Mouse (Mus musculus): ENCODE measurements around the gene Abhd16a. TPM values are rescaled to one million over a fixed set of nuclear protein-coding genes. Genes with fewer than 3 reads are reported as not detected.

Gene Abhd16a
- polyA plus RNA-seq, 1 experiment, result 211 TPM

- no peak for TF ChIP-seq FLI1 (IDR thresholded peaks at IDR 0.05; ENCODE audit: low read length)
- no peak for TF ChIP-seq GATA1 (IDR thresholded peaks at IDR 0.05; ENCODE audit: borderline replicate concordance, low read length)
- Histone ChIP-seq H3K36me3 (replicated peaks; ENCODE audit: low read length) (peaks cover 50% of the 10 kb centered on the region), H3K4me3 (replicated peaks) (peak overlapping the region; percentile 93), H3K4me1 (peaks cover 87% of the 10 kb centered on the region), H3K9me3 (no peaks in the 10 kb centered on the region), H3K27me3 (replicated peaks) (no peaks in the 10 kb centered on the region)
Measured at GRCm38 (mm10) chr17:35083929-35084497, 5.0 kb upstream of the Abhd16a start.

DNA sequence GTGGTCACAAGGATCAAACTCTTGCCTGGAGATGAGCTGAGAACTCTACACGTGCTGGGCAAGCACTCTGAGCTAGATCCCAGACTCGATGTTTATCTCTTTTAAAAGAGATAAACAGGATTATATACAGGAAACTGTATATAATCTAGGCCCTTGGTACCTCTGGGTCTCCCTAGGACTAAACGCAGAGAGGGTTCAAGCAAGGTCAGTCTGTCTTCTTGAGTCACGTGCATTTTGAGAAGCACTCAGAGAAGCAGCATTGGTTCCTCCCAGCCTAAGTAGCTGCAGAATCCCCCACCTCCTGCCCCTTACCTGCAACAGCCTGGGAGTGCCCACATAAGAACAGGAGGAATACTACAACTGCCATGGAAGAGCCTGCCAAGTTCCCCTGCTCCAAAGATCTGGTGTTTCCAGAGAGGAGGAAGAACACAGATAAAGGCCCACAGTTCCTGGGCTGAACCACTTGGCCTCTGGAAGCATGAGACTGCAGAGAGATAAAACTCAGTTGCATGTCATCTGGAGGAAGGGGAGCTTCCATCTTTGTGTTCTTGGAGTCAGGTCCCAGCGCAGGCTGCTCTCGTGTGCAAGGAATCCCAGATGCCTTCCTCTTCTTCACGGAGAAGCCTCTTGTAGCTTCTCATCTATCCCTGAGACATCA lies 3.7 kb upstream of the Abhd16a start, which contains the start of gene Ly6g6f:
Ly6g6f (minus strand) TSS at position 403 of the 658 bp plus-strand sequence.
- TF ChIP-seq GATA1 (IDR thresholded peaks at IDR 0.05; ENCODE audit: borderline replicate concordance, low read length) (0 out of 3 replicates have a peak, but pooled peaks have one; percentile 10), FLI1 (IDR thresholded peaks at IDR 0.05; ENCODE audit: low read length) (no peak)
- Histone ChIP-seq H3K4me1 (peaks cover 78% of the 10 kb centered on the region), H3K27me3 (replicated peaks) (no peaks in the 10 kb centered on the region), H3K4me3 (replicated peaks) (peak within 1 kb of the TSS; percentile 93), H3K9me3 (no peaks in the 10 kb centered on the region), H3K36me3 (replicated peaks; ENCODE audit: low read length) (peaks cover 39% of the 10 kb centered on the region)

- H3K27me3 ChIP-seq (replicated peaks), result no peaks in the 10 kb centered on the region
- H3K36me3 ChIP-seq (replicated peaks; ENCODE audit: low read length), result peaks cover 41% of the 10 kb centered on the region
- H3K9me3 ChIP-seq, result no peaks in the 10 kb centered on the region
- TF ChIP-seq GATA1 (IDR thresholded peaks at IDR 0.05; ENCODE audit: borderline replicate concordance, low read length) (no peak), FLI1 (IDR thresholded peaks at IDR 0.05; ENCODE audit: low read length) (no peak)
- no peak overlapping the region for H3K4me3 ChIP-seq (replicated peaks)
- peaks cover 78% of the 10 kb centered on the region for H3K4me1 ChIP-seq
Measured at GRCm38 (mm10) chr17:35088151-35088550, 912 bp upstream of the Abhd16a start.

GRCm38 (mm10) chr17:35090166-35090932 lies 1.3 kb downstream of the Abhd16a start:
- Histone ChIP-seq H3K27me3 (replicated peaks) (no peaks in the 10 kb centered on the region), H3K36me3 (replicated peaks; ENCODE audit: low read length) (peaks cover 50% of the 10 kb centered on the region), H3K4me3 (replicated peaks) (peak overlapping the region; percentile 96), H3K4me1 (peaks cover 64% of the 10 kb centered on the region), H3K9me3 (no peaks in the 10 kb centered on the region)
- no peak for TF ChIP-seq GATA1 (IDR thresholded peaks at IDR 0.05; ENCODE audit: borderline replicate concordance, low read length)

GRCm38 (mm10) chr17:35092403-35093198 lies 3.5 kb downstream of the Abhd16a start:
- peaks cover 73% of the 10 kb centered on the region for H3K36me3 ChIP-seq (replicated peaks; ENCODE audit: low read length)
- H3K4me3 ChIP-seq (replicated peaks), result no peak overlapping the region
- H3K27me3 ChIP-seq (replicated peaks), result no peaks in the 10 kb centered on the region
- no peak for TF ChIP-seq FLI1 (IDR thresholded peaks at IDR 0.05; ENCODE audit: low read length)
- no peak for TF ChIP-seq GATA1 (IDR thresholded peaks at IDR 0.05; ENCODE audit: borderline replicate concordance, low read length)
- no peaks in the 10 kb centered on the region for H3K9me3 ChIP-seq
- peaks cover 58% of the 10 kb centered on the region for H3K4me1 ChIP-seq

DNA sequence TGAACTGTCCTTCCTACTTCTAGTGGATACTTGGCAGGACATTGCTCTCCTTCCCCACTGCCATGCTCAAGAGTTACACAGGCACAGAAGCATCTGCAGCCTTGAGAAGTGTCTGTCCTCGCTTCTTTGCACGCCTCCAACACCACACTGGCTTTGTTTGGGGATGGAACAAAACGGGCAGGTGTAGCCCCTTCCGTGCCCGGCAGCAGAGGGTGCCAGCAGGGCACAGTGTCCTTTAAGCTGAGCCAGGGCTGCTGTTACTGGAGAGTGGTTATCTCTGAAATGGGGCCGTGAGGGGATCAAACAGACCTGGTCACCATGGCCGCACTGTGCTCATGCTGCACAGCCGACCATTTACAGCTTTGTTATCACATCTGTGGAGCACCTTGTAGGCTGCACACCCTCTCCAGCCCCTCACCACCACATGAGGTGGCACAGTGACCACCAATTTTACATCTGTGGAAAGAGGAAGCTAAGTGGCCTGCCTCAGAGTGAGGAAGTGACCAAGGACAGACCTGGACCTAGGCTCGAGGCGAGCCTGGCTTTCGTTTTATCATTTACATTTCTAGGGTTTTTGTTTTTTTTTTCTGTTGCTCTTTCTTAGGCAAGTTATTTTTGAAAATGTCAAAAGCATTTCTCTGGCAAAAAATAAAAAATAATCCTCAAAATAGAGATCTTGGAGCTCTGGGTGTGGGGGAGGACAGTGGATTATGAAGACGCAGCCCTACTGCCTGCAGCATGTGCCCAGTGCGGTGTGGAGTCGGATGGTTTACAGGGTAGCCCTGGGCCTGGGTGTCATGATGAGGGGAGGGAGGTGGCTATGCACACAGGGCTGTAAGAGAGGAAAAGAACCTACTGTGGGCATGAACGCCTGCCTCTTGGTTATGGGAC lies 5.7 kb downstream of the Abhd16a start:
- H3K36me3 ChIP-seq (replicated peaks; ENCODE audit: low read length), result peaks cover 94% of the 10 kb centered on the region
- peaks cover 63% of the 10 kb centered on the region for H3K4me1 ChIP-seq
- H3K4me3 ChIP-seq (replicated peaks), result peak overlapping the region; percentile 12
- H3K9me3 ChIP-seq, result no peaks in the 10 kb centered on the region
- no peaks in the 10 kb centered on the region for H3K27me3 ChIP-seq (replicated peaks)
- TF ChIP-seq FLI1 (IDR thresholded peaks at IDR 0.05; ENCODE audit: low read length) (no peak), GATA1 (IDR thresholded peaks at IDR 0.05; ENCODE audit: borderline replicate concordance, low read length) (no peak)

DNA sequence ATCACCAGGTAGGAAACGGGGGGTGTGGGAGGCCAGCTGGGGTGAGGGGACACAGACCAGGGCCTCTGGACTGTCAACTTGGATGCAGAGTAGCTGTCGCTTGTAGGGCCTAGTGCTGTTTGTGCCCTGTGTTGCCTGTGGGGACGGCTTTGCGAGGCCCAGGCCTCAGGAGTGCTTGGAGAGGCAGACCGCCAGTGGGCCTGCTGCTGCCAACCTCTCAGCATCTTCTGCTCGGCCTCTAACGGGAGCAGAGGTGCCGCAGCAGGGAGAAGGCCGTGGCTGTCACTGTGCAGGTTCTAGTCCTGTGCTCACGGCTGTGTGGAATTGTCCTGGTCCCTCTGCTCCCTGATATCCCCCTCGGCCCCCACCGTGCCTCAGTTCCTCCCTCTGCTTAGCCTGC lies 7.5 kb downstream of the Abhd16a start:
- TF ChIP-seq GATA1 (IDR thresholded peaks at IDR 0.05; ENCODE audit: borderline replicate concordance, low read length), result no peak
- no peak for TF ChIP-seq FLI1 (IDR thresholded peaks at IDR 0.05; ENCODE audit: low read length)
- Histone ChIP-seq H3K9me3 (no peaks in the 10 kb centered on the region), H3K4me1 (peaks cover 64% of the 10 kb centered on the region), H3K4me3 (replicated peaks) (no peak overlapping the region), H3K27me3 (replicated peaks) (no peaks in the 10 kb centered on the region), H3K36me3 (replicated peaks; ENCODE audit: low read length) (peaks cover 98% of the 10 kb centered on the region)

DNA sequence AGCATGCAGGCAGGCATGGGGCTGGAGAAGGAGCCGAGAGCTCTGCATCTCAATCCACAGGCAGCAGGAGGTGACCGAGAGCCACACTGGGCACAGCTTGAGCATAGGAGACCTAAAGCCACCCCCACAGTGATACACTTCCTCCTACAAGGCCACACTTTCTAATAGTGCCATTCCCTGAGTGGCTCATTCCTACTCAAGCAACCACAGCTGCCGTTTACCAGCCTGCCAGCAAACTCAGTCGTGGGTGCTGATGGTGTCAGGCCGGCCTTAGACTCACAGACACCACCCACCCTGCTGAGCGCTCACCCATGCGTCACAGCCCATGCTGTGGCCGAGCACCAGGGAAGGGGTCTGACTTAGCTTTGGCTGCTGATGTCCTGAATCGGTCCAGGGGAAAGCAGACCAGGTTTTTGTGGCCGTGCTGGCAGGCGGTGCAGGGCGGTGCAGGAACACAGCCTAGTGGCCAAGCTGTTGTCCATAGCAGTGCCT lies 8.1 kb downstream of the Abhd16a start:
- peaks cover 99% of the 10 kb centered on the region for H3K36me3 ChIP-seq (replicated peaks; ENCODE audit: low read length)
- TF ChIP-seq FLI1 (IDR thresholded peaks at IDR 0.05; ENCODE audit: low read length) (no peak), GATA1 (IDR thresholded peaks at IDR 0.05; ENCODE audit: borderline replicate concordance, low read length) (no peak)

More for the DNA sequence above, 8.1 kb downstream of the Abhd16a start:
- Histone ChIP-seq H3K9me3 (no peaks in the 10 kb centered on the region), H3K4me3 (replicated peaks) (no peak overlapping the region), H3K4me1 (peaks cover 65% of the 10 kb centered on the region), H3K27me3 (replicated peaks) (no peaks in the 10 kb centered on the region)
